Mouse (Mus musculus) intestine, embryonic 15.5 days (tissue): ENCODE data around the gene Cd86. TPM values are rescaled to one million over a fixed set of nuclear protein-coding genes. Genes with fewer than 3 reads are reported as not detected.

ENCODE experiments used
- ATAC-seq: fragments of 200-750 bp; cut with Nextera tagmentation; 2 replicates; pipeline ENCODE4 v1.8.0; 2017; ENCODE audit warnings: moderate TSS enrichment, moderate library complexity
- H3K27ac ChIP-seq: fragments of 300-500 bp; sonication (generic); 2 replicates; pipeline ENCODE4 v1.5.1; 2015; ENCODE audit warnings: mild to moderate bottlenecking, inconsistent platforms
- H3K27me3 ChIP-seq: fragments of 300-500 bp; sonication (generic); replicated peaks from 2 replicates; pipeline ENCODE4 v1.6.1; 2015; ENCODE audit warnings: inconsistent platforms
- H3K36me3 ChIP-seq: fragments of 300-500 bp; sonication (generic); 2 replicates; pipeline ENCODE4 v1.6.1; 2015; ENCODE audit warnings: inconsistent platforms
- H3K4me1 ChIP-seq: fragments of 300-500 bp; sonication (generic); replicated peaks from 2 replicates; pipeline ENCODE4 v1.6.1; 2015; ENCODE audit warnings: inconsistent platforms
- H3K4me2 ChIP-seq: fragments of 300-500 bp; sonication (generic); replicated peaks from 2 replicates; pipeline ENCODE4 v1.6.1; 2015; ENCODE audit warnings: mild to moderate bottlenecking, inconsistent platforms
- H3K4me3 ChIP-seq: fragments of 300-500 bp; sonication (generic); replicated peaks from 2 replicates; pipeline ENCODE4 v1.5.1; 2015; ENCODE audit warnings: inconsistent platforms
- H3K9ac ChIP-seq: fragments of 300-500 bp; sonication (generic); 2 replicates; pipeline ENCODE4 v1.6.1; 2015; ENCODE audit warnings: inconsistent platforms
- H3K9me3 ChIP-seq: fragments of 300-500 bp; sonication (generic); 2 replicates; pipeline ENCODE4 v1.6.1; 2016; ENCODE audit warnings: inconsistent platforms
- WGBS: fragments of 180-500 bp; shearing (Covaris S2); methylation state at CpG from one replicate; pipeline ENCODE4 v1.1.7; 2015; 5-methylcytosine and 5-hydroxymethylcytosine counted together
- polyA plus RNA-seq: library from polyadenylated mRNA; unstranded; fragments of >200 nt; fragmentation: Nextera tagmentation; extraction: Ambion mirVana; gene quantifications from 2 replicates; pipeline ENCODE4 v1.2.1, GENCODE M21; 2015

The Cd86 gene
- polyA plus RNA-seq: 2.4 TPM in 2 replicates

- WGBS: 60% methylated on average over 13 of the region's 13 CpGs
- Histone ChIP-seq H3K27me3 (no peaks in the 10 kb centered on the region), H3K9ac (no peak within 1 kb of the TSS), H3K36me3 (no peaks in the 10 kb centered on the region), H3K9me3 (no peaks in the 10 kb centered on the region), H3K4me1 (no peaks in the 10 kb centered on the region), H3K27ac (no peak within 1 kb of the TSS), H3K4me2 (no peak within 1 kb of the TSS), H3K4me3 (no peak within 1 kb of the TSS)
- no peak for ATAC-seq
Observed at GRCm38 (mm10) chr16:36665782-36666181, at the start of gene Cd86. Gene Cd86 (minus strand): TSS chr16:36666081.

GRCm38 (mm10) chr16:36711760-36712159, 45.9 kb upstream of the Cd86 start:
- Histone ChIP-seq H3K4me1 (no peaks in the 10 kb centered on the region), H3K27ac (no peak overlapping the region), H3K9me3 (no peaks in the 10 kb centered on the region), H3K27me3 (no peaks in the 10 kb centered on the region), H3K4me2 (no peak overlapping the region), H3K9ac (no peak overlapping the region), H3K36me3 (no peaks in the 10 kb centered on the region), H3K4me3 (no peak overlapping the region)
- 86% methylated on average over 12 of the region's 12 CpGs for WGBS
- no peak for ATAC-seq

- Histone ChIP-seq H3K4me1 (no peaks in the 10 kb centered on the region), H3K4me2 (no peak overlapping the region), H3K9ac (no peak overlapping the region), H3K27ac (no peak overlapping the region), H3K4me3 (no peak overlapping the region), H3K27me3 (no peaks in the 10 kb centered on the region), H3K9me3 (no peaks in the 10 kb centered on the region), H3K36me3 (no peaks in the 10 kb centered on the region)
- ATAC-seq: no peak
- 96% methylated on average over 2 of the region's 2 CpGs for WGBS
Observed at GRCm38 (mm10) chr16:36710794-36711193, 44.9 kb upstream of the Cd86 start.

GRCm38 (mm10) chr16:36709405-36709804, 43.5 kb upstream of the Cd86 start:
- H3K27me3 ChIP-seq: no peaks in the 10 kb centered on the region
- H3K4me1 ChIP-seq: no peaks in the 10 kb centered on the region
- no peaks in the 10 kb centered on the region for H3K9me3 ChIP-seq
- no peak overlapping the region for H3K9ac ChIP-seq
- 95% methylated on average over 17 of the region's 17 CpGs for WGBS
- no peak for ATAC-seq
- H3K4me3 ChIP-seq: no peak overlapping the region
- H3K4me2 ChIP-seq: no peak overlapping the region
- no peaks in the 10 kb centered on the region for H3K36me3 ChIP-seq
- H3K27ac ChIP-seq: no peak overlapping the region

- no peak overlapping the region for H3K27ac ChIP-seq
- H3K4me1 ChIP-seq: no peaks in the 10 kb centered on the region
- no peaks in the 10 kb centered on the region for H3K9me3 ChIP-seq
- H3K4me3 ChIP-seq: no peak overlapping the region
- 71% methylated on average over 7 of the region's 7 CpGs for WGBS
- no peak overlapping the region for H3K4me2 ChIP-seq
- H3K27me3 ChIP-seq: no peaks in the 10 kb centered on the region
- H3K36me3 ChIP-seq: no peaks in the 10 kb centered on the region
- ATAC-seq: no peak
- no peak overlapping the region for H3K9ac ChIP-seq
Observed at GRCm38 (mm10) chr16:36708751-36709150, 42.9 kb upstream of the Cd86 start.

GRCm38 (mm10) chr16:36707702-36708423, 42.0 kb upstream of the Cd86 start:
- Histone ChIP-seq H3K4me2 (no peak overlapping the region), H3K27me3 (no peaks in the 10 kb centered on the region), H3K9me3 (no peaks in the 10 kb centered on the region), H3K4me3 (no peak overlapping the region), H3K4me1 (no peaks in the 10 kb centered on the region), H3K27ac (peak overlapping the region; percentile 11; the same call in 1 of the 2 replicates), H3K9ac (no peak overlapping the region), H3K36me3 (no peaks in the 10 kb centered on the region)
- peak; percentile 91 for ATAC-seq
- 54% methylated on average over 6 of the region's 6 CpGs for WGBS

GRCm38 (mm10) chr16:36700484-36700883, 34.6 kb upstream of the Cd86 start:
- Histone ChIP-seq H3K27me3 (no peaks in the 10 kb centered on the region), H3K9ac (no peak overlapping the region), H3K9me3 (no peaks in the 10 kb centered on the region), H3K4me1 (no peaks in the 10 kb centered on the region), H3K4me2 (no peak overlapping the region), H3K27ac (no peak overlapping the region), H3K36me3 (no peaks in the 10 kb centered on the region), H3K4me3 (no peak overlapping the region)
- ATAC-seq: no peak
- 84% methylated on average over 2 of the region's 2 CpGs for WGBS

- Histone ChIP-seq H3K9me3 (no peaks in the 10 kb centered on the region), H3K27me3 (peaks cover 5% of the 10 kb centered on the region; the same call in 1 of the 2 replicates), H3K9ac (no peak overlapping the region), H3K4me3 (no peak overlapping the region), H3K4me1 (no peaks in the 10 kb centered on the region), H3K36me3 (no peaks in the 10 kb centered on the region), H3K4me2 (no peak overlapping the region), H3K27ac (no peak overlapping the region)
- WGBS: 85% methylated on average over 8 of the region's 8 CpGs
- ATAC-seq: no peak
Observed at GRCm38 (mm10) chr16:36697331-36697730, 31.4 kb upstream of the Cd86 start.

GRCm38 (mm10) chr16:36694798-36695290, 29.0 kb upstream of the Cd86 start:
- no peaks in the 10 kb centered on the region for H3K9me3 ChIP-seq
- H3K4me2 ChIP-seq: peak overlapping the region; percentile 70; the same call in 1 of the 2 replicates
- no peaks in the 10 kb centered on the region for H3K36me3 ChIP-seq
- 59% methylated on average over 9 of the region's 9 CpGs for WGBS
- H3K4me1 ChIP-seq: no peaks in the 10 kb centered on the region
- no peak overlapping the region for H3K9ac ChIP-seq
- no peak overlapping the region for H3K27ac ChIP-seq
- H3K4me3 ChIP-seq: peak overlapping the region; percentile 50
- peaks cover 5% of the 10 kb centered on the region; the same call in 1 of the 2 replicates for H3K27me3 ChIP-seq
- ATAC-seq: no peak

GRCm38 (mm10) chr16:36693818-36694413, 28.0 kb upstream of the Cd86 start, which contains the start of gene Ildr1:
Gene Ildr1 (plus strand): TSS chr16:36693978.
- Histone ChIP-seq H3K27ac (no peak within 1 kb of the TSS), H3K36me3 (no peaks in the 10 kb centered on the region), H3K9me3 (no peaks in the 10 kb centered on the region), H3K4me3 (peak within 1 kb of the TSS; percentile 50), H3K4me1 (no peaks in the 10 kb centered on the region), H3K27me3 (peaks cover 5% of the 10 kb centered on the region; the same call in 1 of the 2 replicates), H3K4me2 (peak within 1 kb of the TSS; percentile 70), H3K9ac (peak within 1 kb of the TSS; percentile 48)
- ATAC-seq: peak; percentile 96
- under 1% methylated on average over 40 of the region's 40 CpGs for WGBS

GRCm38 (mm10) chr16:36691484-36691883, 25.6 kb upstream of the Cd86 start:
- no peak overlapping the region for H3K9ac ChIP-seq
- H3K27ac ChIP-seq: no peak overlapping the region
- WGBS: 62% methylated on average over 3 of the region's 3 CpGs
- peaks cover 5% of the 10 kb centered on the region; the same call in 1 of the 2 replicates for H3K27me3 ChIP-seq
- H3K4me1 ChIP-seq: no peaks in the 10 kb centered on the region
- ATAC-seq: no peak
- H3K36me3 ChIP-seq: no peaks in the 10 kb centered on the region
- no peak overlapping the region for H3K4me3 ChIP-seq
- no peak overlapping the region for H3K4me2 ChIP-seq
- H3K9me3 ChIP-seq: no peaks in the 10 kb centered on the region

GRCm38 (mm10) chr16:36688076-36688475, 22.2 kb upstream of the Cd86 start:
- Histone ChIP-seq H3K27me3 (no peaks in the 10 kb centered on the region), H3K36me3 (no peaks in the 10 kb centered on the region), H3K4me3 (no peak overlapping the region), H3K4me2 (no peak overlapping the region), H3K9me3 (no peaks in the 10 kb centered on the region), H3K4me1 (no peaks in the 10 kb centered on the region), H3K9ac (no peak overlapping the region), H3K27ac (no peak overlapping the region)
- 95% methylated on average over 2 of the region's 2 CpGs for WGBS
- ATAC-seq: no peak
